Mouse (Mus musculus) lung, embryonic 14.5 days (tissue): ENCODE data around the gene Tmem258. TPM values are rescaled to one million over a fixed set of nuclear protein-coding genes. Genes with fewer than 3 reads are reported as not detected.
"Not testable (repeated sequence)": the region's sequence is repeated elsewhere in the genome, so short reads cannot be mapped to it uniquely, and the experiment has no call there.

Source experiments
- ATAC-seq: fragments of 200-750 bp; cut with Nextera tagmentation; 2 replicates; pipeline ENCODE4 v1.8.0; 2017; ENCODE audit warnings: mild to moderate bottlenecking, moderate TSS enrichment, moderate library complexity; ENCODE audit not compliant: insufficient read depth
- DNase-seq: peaks from one replicate; pipeline ENCODE4 v3.0.0-alpha.2; 2015
- H3K27ac ChIP-seq: fragments of 300-500 bp; sonication (generic); 2 replicates; pipeline ENCODE4 v1.5.1; 2014; ENCODE audit warnings: low read depth, mild to moderate bottlenecking, moderate library complexity
- H3K27me3 ChIP-seq: fragments of 300-500 bp; sonication (generic); 2 replicates; pipeline ENCODE4 v1.6.1; 2014; ENCODE audit warnings: low read length, control low read depth; ENCODE audit not compliant: insufficient read depth
- H3K36me3 ChIP-seq: fragments of 300-500 bp; sonication (generic); 2 replicates; pipeline ENCODE4 v1.6.1; 2014; ENCODE audit warnings: control low read depth; ENCODE audit not compliant: insufficient read depth
- H3K4me1 ChIP-seq: fragments of 300-500 bp; sonication (generic); 2 replicates; pipeline ENCODE4 v1.6.1; 2014; ENCODE audit warnings: antibody characterized with exemption, control low read depth; ENCODE audit not compliant: insufficient read depth
- H3K4me2 ChIP-seq: fragments of 300-500 bp; sonication (generic); 2 replicates; pipeline ENCODE4 v1.6.1; 2014; ENCODE audit warnings: mild to moderate bottlenecking
- H3K4me3 ChIP-seq: fragments of 300-500 bp; sonication (generic); 2 replicates; pipeline ENCODE4 v1.5.1; 2014; ENCODE audit warnings: low read depth, low read length
- H3K9ac ChIP-seq: fragments of 300-500 bp; sonication (generic); 2 replicates; pipeline ENCODE4 v1.6.1; 2014
- H3K9me3 ChIP-seq: fragments of 300-500 bp; sonication (generic); 2 replicates; pipeline ENCODE4 v1.6.1; 2016; ENCODE audit warnings: low read depth, low read length, control low read depth
- CTCF ChIP-seq: IDR thresholded peaks from 2 replicates; pipeline ENCODE4 v1.5.1; 2016; ENCODE audit warnings: antibody characterized with exemption, low read depth
- WGBS: fragments of 180-500 bp; shearing (Covaris S2); extraction: QIAGEN DNeasy Blood & Tissue Kit; methylation state at CpG from one replicate; pipeline ENCODE4 v1.1.7; 2014; 5-methylcytosine and 5-hydroxymethylcytosine counted together
- polyA plus RNA-seq: library from polyadenylated mRNA; unstranded; fragments of >200 nt; fragmentation: Nextera tagmentation; extraction: Ambion mirVana; gene quantifications from 2 replicates; pipeline ENCODE4 v1.2.1, GENCODE M21; 2014

Gene Tmem258
- polyA plus RNA-seq, 1 experiment from 2014 or later, result 449 TPM

DNA sequence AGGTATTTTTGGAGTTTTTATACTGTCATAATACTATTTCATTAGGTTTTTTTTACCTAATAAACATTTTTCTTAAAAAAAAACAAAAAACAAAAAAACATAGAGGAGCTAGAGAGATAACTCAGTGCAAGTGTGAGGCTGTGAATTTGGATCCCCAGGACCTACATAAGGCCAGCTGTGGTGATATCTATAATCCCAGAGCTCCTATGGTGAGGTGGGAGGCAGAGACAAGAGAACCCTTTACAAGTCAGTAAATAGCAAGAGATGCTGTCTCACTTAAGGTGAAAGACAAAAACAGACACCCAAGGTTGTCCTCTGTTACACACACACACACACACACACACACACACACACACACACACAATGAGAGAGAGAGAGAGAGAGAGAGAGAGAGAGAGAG lies 34.6 kb upstream of the Tmem258 start:
- Histone ChIP-seq H3K36me3 (no peaks in the 10 kb centered on the region), H3K4me1 (no peaks in the 10 kb centered on the region), H3K4me3 (no peak overlapping the region), H3K27me3 (no peaks in the 10 kb centered on the region), H3K4me2 (no peak overlapping the region), H3K9me3 (no peaks in the 10 kb centered on the region), H3K9ac (no peak overlapping the region), H3K27ac (no peak overlapping the region)
- ATAC-seq, result no peak
- no peak for TF ChIP-seq CTCF
- no peak for DNase-seq

DNA sequence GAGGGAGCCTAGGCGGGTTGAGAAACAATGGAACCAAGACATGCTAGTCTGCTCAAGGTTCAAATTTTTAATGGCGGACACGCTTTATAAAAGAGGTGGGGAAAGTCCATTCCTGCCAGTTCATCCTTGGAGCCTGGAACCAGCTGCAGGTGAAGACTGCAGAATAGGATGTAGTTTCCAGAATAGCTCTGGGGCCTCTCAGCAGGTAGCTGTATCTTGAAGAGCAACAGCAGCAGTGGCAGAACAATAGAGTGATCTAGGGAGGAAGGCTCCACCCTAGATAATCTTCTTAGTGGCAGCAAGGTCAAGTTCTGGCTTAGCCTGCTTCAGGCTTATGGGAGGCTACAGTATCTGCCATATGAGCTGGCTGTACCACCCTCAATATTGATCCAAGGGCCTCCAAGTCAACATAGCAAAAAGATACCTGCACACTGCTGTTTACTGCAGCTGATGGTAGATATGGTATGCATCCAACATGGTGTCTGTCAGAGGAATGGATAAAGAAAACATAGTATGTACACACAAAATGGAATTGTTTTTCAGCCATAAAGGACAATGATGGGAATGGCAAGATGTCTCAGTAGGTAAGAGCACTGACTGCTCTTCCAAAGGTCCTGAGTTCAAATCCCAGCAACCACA lies 34.0 kb upstream of the Tmem258 start:
- not testable (repeated sequence) for DNase-seq
- WGBS, result 84% methylated on average over 3 of the region's 3 CpGs

DNA sequence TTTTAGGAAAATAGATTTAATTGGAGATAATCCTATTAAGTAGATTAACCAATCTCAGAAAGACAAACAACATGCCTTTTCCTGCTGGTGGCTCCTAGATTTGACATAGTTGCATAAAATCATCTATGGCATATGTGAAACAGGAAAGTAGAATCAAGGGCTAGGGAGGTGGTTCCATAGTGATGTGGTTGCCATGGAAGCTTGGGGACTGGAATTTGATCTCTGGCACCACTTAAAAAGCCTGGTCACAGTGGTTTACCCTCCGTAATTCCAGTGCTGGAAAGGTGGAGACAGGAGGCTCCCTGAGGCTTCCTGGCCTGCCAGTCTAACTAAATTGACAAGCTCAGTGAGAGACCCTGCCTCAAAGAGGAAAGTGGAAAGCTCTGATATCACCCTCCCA lies 33.3 kb upstream of the Tmem258 start:
- ATAC-seq (no peak), DNase-seq (no peak)
- H3K4me2 ChIP-seq, result no peak overlapping the region
- no peaks in the 10 kb centered on the region for H3K27me3 ChIP-seq
- 24% methylated on average over 1 of the region's 1 CpGs for WGBS
- no peaks in the 10 kb centered on the region for H3K4me1 ChIP-seq
- H3K27ac ChIP-seq, result no peak overlapping the region
- no peak for TF ChIP-seq CTCF
- no peak overlapping the region for H3K9ac ChIP-seq
- H3K4me3 ChIP-seq, result no peak overlapping the region
- no peaks in the 10 kb centered on the region for H3K36me3 ChIP-seq
- no peaks in the 10 kb centered on the region for H3K9me3 ChIP-seq

More for the DNA sequence above, 34.0 kb upstream of the Tmem258 start:
- not testable (repeated sequence) for ATAC-seq, H3K4me2 ChIP-seq, H3K4me1 ChIP-seq, H3K4me3 ChIP-seq, H3K9ac ChIP-seq, H3K36me3 ChIP-seq, H3K27ac ChIP-seq, H3K9me3 ChIP-seq, H3K27me3 ChIP-seq

DNA sequence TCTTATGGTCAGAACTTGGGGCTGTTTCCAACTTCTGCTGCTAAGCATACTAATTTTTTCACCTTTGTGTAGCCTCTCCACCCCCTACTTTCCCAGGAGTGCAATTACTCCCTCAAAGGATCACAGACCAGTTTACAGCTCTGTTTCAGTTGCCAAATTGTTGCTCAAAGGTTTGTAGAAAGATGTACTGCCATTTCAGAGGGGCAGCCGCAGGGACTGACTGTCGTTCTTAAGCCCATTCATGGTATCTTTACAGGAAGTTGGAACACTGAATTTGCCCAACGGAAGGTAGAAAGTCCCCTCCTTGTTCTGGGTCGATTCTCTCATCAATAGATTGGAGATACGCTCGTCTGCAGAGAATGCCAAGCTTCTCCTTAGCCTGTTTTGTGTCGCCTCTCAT lies 32.5 kb upstream of the Tmem258 start:
- H3K27me3 ChIP-seq, result no peaks in the 10 kb centered on the region
- H3K4me2 ChIP-seq, result no peak overlapping the region
- no peak for DNase-seq
- no peaks in the 10 kb centered on the region for H3K4me1 ChIP-seq
- no peak for TF ChIP-seq CTCF
- H3K27ac ChIP-seq, result no peak overlapping the region
- no peaks in the 10 kb centered on the region for H3K36me3 ChIP-seq
- no peak overlapping the region for H3K9ac ChIP-seq
- H3K9me3 ChIP-seq, result no peaks in the 10 kb centered on the region
- no peak for ATAC-seq
- no peak overlapping the region for H3K4me3 ChIP-seq
- WGBS, result 85% methylated on average over 7 of the region's 7 CpGs

GRCm38 (mm10) chr19:10171846-10172245 lies 32.0 kb upstream of the Tmem258 start:
- Histone ChIP-seq H3K4me3 (no peak overlapping the region), H3K27me3 (no peaks in the 10 kb centered on the region), H3K4me1 (0 out of 2 replicates have a peak, but pooled peaks cover under 1% of the 10 kb centered on the region), H3K4me2 (no peak overlapping the region), H3K9ac (no peak overlapping the region), H3K27ac (no peak overlapping the region), H3K9me3 (no peaks in the 10 kb centered on the region), H3K36me3 (no peaks in the 10 kb centered on the region)
- no peak for TF ChIP-seq CTCF
- ATAC-seq (no peak), DNase-seq (no peak)

DNA sequence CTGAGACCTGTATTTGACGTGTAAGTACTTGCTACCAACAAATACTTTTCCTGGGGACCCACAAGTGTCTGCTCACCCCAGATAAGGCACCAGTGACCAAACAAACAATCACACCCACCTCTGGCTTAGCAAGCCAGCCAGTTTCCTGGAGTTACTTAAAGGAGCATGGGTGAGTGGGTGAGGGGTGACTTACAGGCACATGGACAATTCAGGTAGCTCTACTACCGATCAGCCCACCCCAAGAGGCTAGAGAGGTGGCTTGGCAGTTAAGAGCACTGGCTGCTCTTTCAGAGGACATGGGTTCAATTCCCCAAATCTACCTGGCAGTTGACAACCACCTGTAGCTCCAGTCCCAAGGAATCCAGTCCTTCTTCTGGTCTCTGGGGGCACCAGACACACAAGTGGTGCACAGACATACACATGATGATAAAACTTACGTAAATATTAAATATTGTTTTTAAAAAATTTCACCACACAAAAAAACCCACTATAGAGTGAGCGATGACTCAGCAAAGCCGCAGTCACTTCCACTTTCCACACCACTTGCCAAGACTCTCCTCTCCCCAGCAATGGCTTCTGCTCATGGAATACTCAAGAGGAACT lies 30.6 kb upstream of the Tmem258 start:
- Histone ChIP-seq H3K36me3 (no peaks in the 10 kb centered on the region), H3K4me2 (no peak overlapping the region), H3K27me3 (no peaks in the 10 kb centered on the region), H3K4me1 (0 out of 2 replicates have a peak, but pooled peaks cover 6% of the 10 kb centered on the region), H3K9ac (no peak overlapping the region), H3K4me3 (no peak overlapping the region), H3K9me3 (no peaks in the 10 kb centered on the region), H3K27ac (no peak overlapping the region)
- WGBS, result 64% methylated on average over 5 of the region's 5 CpGs
- ATAC-seq, result no peak
- no peak for TF ChIP-seq CTCF
- no peak for DNase-seq

DNA sequence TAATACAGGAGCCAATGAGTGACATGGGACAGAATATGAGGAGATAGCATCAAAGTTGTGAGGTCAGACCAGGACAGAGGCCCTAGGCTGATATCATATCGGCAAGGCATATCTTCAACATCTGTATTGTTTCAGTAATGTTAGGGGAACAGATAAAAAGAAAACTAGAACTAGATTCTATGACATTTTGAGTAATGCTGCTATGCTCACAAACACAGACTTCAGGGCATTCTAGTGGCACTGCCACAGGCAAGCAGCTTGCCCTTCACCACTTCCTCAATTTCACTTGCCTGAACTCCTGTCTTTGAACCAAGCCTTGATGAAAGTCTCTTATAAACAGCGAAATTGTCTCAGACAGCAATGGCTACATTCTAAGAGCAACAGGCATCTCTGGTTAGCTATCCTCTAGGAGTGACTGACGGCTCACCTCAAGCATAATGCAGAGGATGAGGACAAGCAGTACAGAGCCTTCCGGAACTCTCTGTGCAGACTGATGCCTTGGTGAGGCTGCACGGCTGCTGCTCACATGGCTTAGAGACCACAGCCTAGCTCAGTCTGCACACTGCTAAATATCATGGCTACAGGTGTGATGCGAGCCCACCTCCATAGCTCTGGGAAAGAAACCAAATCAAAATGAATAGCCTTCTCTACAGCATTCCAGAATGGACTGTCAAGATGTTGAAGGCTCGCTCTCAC lies 29.8 kb upstream of the Tmem258 start:
- TF ChIP-seq CTCF, result no peak
- 85% methylated on average over 7 of the region's 7 CpGs for WGBS
- Histone ChIP-seq H3K27me3 (no peaks in the 10 kb centered on the region), H3K9me3 (no peaks in the 10 kb centered on the region), H3K4me2 (no peak overlapping the region), H3K4me3 (no peak overlapping the region), H3K4me1 (0 out of 2 replicates have a peak, but pooled peaks cover 6% of the 10 kb centered on the region), H3K36me3 (no peaks in the 10 kb centered on the region), H3K27ac (no peak overlapping the region), H3K9ac (no peak overlapping the region)
- ATAC-seq, result no peak
- no peak for DNase-seq
